Mouse (Mus musculus) hindbrain, embryonic 11.5 days (tissue): ENCODE data around the gene Olfr1263. TPM values are rescaled to one million over a fixed set of nuclear protein-coding genes. Genes with fewer than 3 reads are reported as not detected.

Source experiments
- ATAC-seq: fragments of 200-750 bp; cut with Nextera tagmentation; 2 replicates; pipeline ENCODE4 v1.8.0; 2017; ENCODE audit warnings: mild to moderate bottlenecking, moderate TSS enrichment, moderate library complexity; ENCODE audit not compliant: low FRiP score
- DNase-seq: peaks from one replicate; pipeline ENCODE4 v3.0.0-alpha.2; 2015; ENCODE audit warnings: low spot score
- H3K27ac ChIP-seq: fragments of 300-500 bp; sonication (generic); 2 replicates; pipeline ENCODE4 v1.5.1; 2014; ENCODE audit warnings: mild to moderate bottlenecking, low read depth, low read length
- H3K27me3 ChIP-seq: fragments of 300-500 bp; sonication (generic); 2 replicates; pipeline ENCODE4 v1.6.1; 2014; ENCODE audit warnings: mild to moderate bottlenecking, low read length, moderate library complexity, mixed read lengths; ENCODE audit not compliant: control insufficient read depth, insufficient read depth
- H3K36me3 ChIP-seq: fragments of 300-500 bp; sonication (generic); 2 replicates; pipeline ENCODE4 v1.6.1; 2014; ENCODE audit warnings: mild to moderate bottlenecking, low read length, moderate library complexity, mixed read lengths; ENCODE audit not compliant: control insufficient read depth, insufficient read depth
- H3K4me1 ChIP-seq: fragments of 300-500 bp; sonication (generic); replicated peaks from 2 replicates; pipeline ENCODE4 v1.6.1; 2014; ENCODE audit warnings: low read length, mixed read lengths; ENCODE audit not compliant: control insufficient read depth, insufficient read depth
- H3K4me2 ChIP-seq: fragments of 300-500 bp; sonication (generic); replicated peaks from 2 replicates; pipeline ENCODE4 v1.6.1; 2014; ENCODE audit warnings: mild to moderate bottlenecking, low read depth, low read length
- H3K4me3 ChIP-seq: fragments of 300-500 bp; sonication (generic); 2 replicates; pipeline ENCODE4 v1.5.1; 2014; ENCODE audit warnings: low read depth, low read length
- H3K9ac ChIP-seq: fragments of 300-500 bp; sonication (generic); 2 replicates; pipeline ENCODE4 v1.6.1; 2014; ENCODE audit warnings: low read depth, low read length
- H3K9me3 ChIP-seq: fragments of 300-500 bp; sonication (generic); 2 replicates; pipeline ENCODE4 v1.6.1; 2016; ENCODE audit warnings: low read length; ENCODE audit not compliant: control insufficient read depth
- WGBS: fragments of 180-500 bp; shearing (Covaris S2); extraction: QIAGEN DNeasy Blood & Tissue Kit; methylation state at CpG from one replicate; pipeline ENCODE4 v1.1.7; 2014; 5-methylcytosine and 5-hydroxymethylcytosine counted together
- polyA plus RNA-seq: library from polyadenylated mRNA; unstranded; fragments of >200 nt; fragmentation: Nextera tagmentation; extraction: Ambion mirVana; gene quantifications from 2 replicates; pipeline ENCODE4 v1.2.1, GENCODE M21; 2014

The Olfr1263 gene
- not detected in 2 replicates for polyA plus RNA-seq

GRCm38 (mm10) chr2:90011831-90012230, at the start of gene Olfr1263:
Gene Olfr1263 (plus strand): TSS chr2:90012131.
- no peak within 1 kb of the TSS for H3K4me2 ChIP-seq
- no peaks in the 10 kb centered on the region for H3K4me1 ChIP-seq
- H3K36me3 ChIP-seq, result no peaks in the 10 kb centered on the region
- 83% methylated on average over 2 of the region's 2 CpGs for WGBS
- DNase-seq, result no peak
- H3K27ac ChIP-seq, result no peak within 1 kb of the TSS
- ATAC-seq, result no peak
- no peaks in the 10 kb centered on the region for H3K9me3 ChIP-seq
- no peaks in the 10 kb centered on the region for H3K27me3 ChIP-seq
- no peak within 1 kb of the TSS for H3K9ac ChIP-seq
- no peak within 1 kb of the TSS for H3K4me3 ChIP-seq

GRCm38 (mm10) chr2:89974184-89974583, 37.7 kb upstream of the Olfr1263 start, which contains the start of gene Olfr1260:
Gene Olfr1260 (plus strand): TSS chr2:89974340.
- ATAC-seq, result no peak
- H3K9me3 ChIP-seq, result no peaks in the 10 kb centered on the region
- H3K4me2 ChIP-seq, result no peak within 1 kb of the TSS
- no peaks in the 10 kb centered on the region for H3K36me3 ChIP-seq
- no peak within 1 kb of the TSS for H3K4me3 ChIP-seq
- no peaks in the 10 kb centered on the region for H3K4me1 ChIP-seq
- no peaks in the 10 kb centered on the region for H3K27me3 ChIP-seq
- no peak for DNase-seq
- no peak within 1 kb of the TSS for H3K27ac ChIP-seq
- no peak within 1 kb of the TSS for H3K9ac ChIP-seq
- 83% methylated on average over 2 of the region's 2 CpGs for WGBS

GRCm38 (mm10) chr2:89977709-89978108, 34.2 kb upstream of the Olfr1263 start:
- 88% methylated on average over 2 of the region's 2 CpGs for WGBS
- H3K4me1 ChIP-seq, result no peaks in the 10 kb centered on the region
- H3K4me3 ChIP-seq, result no peak overlapping the region
- no peaks in the 10 kb centered on the region for H3K36me3 ChIP-seq
- no peak overlapping the region for H3K27ac ChIP-seq
- H3K4me2 ChIP-seq, result no peak overlapping the region
- DNase-seq (no peak), ATAC-seq (no peak)
- no peak overlapping the region for H3K9ac ChIP-seq
- H3K9me3 ChIP-seq, result no peaks in the 10 kb centered on the region
- H3K27me3 ChIP-seq, result no peaks in the 10 kb centered on the region

- H3K9me3 ChIP-seq, result no peaks in the 10 kb centered on the region
- DNase-seq (no peak), ATAC-seq (no peak)
- H3K4me3 ChIP-seq, result no peak within 1 kb of the TSS
- no peak within 1 kb of the TSS for H3K9ac ChIP-seq
- no peaks in the 10 kb centered on the region for H3K36me3 ChIP-seq
- H3K4me1 ChIP-seq, result no peaks in the 10 kb centered on the region
- H3K27ac ChIP-seq, result no peak within 1 kb of the TSS
- H3K4me2 ChIP-seq, result no peak within 1 kb of the TSS
- no peaks in the 10 kb centered on the region for H3K27me3 ChIP-seq
Observed at GRCm38 (mm10) chr2:89990921-89991320, 21.0 kb upstream of the Olfr1263 start, which contains the start of gene Olfr1261. Gene Olfr1261 (plus strand): TSS chr2:89991221.

GRCm38 (mm10) chr2:89999845-90000244, 12.1 kb upstream of the Olfr1263 start, which contains the start of gene Olfr1262:
Gene Olfr1262 (plus strand): TSS chr2:90000145.
- Histone ChIP-seq H3K9ac (no peak within 1 kb of the TSS), H3K4me2 (no peak within 1 kb of the TSS), H3K27me3 (no peaks in the 10 kb centered on the region), H3K4me3 (no peak within 1 kb of the TSS), H3K36me3 (no peaks in the 10 kb centered on the region), H3K4me1 (no peaks in the 10 kb centered on the region), H3K27ac (no peak within 1 kb of the TSS), H3K9me3 (no peaks in the 10 kb centered on the region)
- ATAC-seq (no peak), DNase-seq (no peak)

GRCm38 (mm10) chr2:90025477-90025876, 13.5 kb downstream of the Olfr1263 start, which contains the start of gene Olfr1264:
Gene Olfr1264 (minus strand): TSS chr2:90025577.
- Histone ChIP-seq H3K9me3 (no peaks in the 10 kb centered on the region), H3K4me2 (no peak within 1 kb of the TSS), H3K27me3 (no peaks in the 10 kb centered on the region), H3K27ac (no peak within 1 kb of the TSS), H3K9ac (no peak within 1 kb of the TSS), H3K36me3 (no peaks in the 10 kb centered on the region), H3K4me1 (no peaks in the 10 kb centered on the region), H3K4me3 (no peak within 1 kb of the TSS)
- no peak for DNase-seq
- no peak for ATAC-seq
- 80% methylated on average over 2 of the region's 2 CpGs for WGBS

- no peak within 1 kb of the TSS for H3K4me3 ChIP-seq
- DNase-seq (no peak), ATAC-seq (no peak)
- no peak within 1 kb of the TSS for H3K9ac ChIP-seq
- H3K9me3 ChIP-seq, result no peaks in the 10 kb centered on the region
- no peak within 1 kb of the TSS for H3K4me2 ChIP-seq
- H3K4me1 ChIP-seq, result no peaks in the 10 kb centered on the region
- no peak within 1 kb of the TSS for H3K27ac ChIP-seq
- no peaks in the 10 kb centered on the region for H3K27me3 ChIP-seq
- H3K36me3 ChIP-seq, result no peaks in the 10 kb centered on the region
Observed at GRCm38 (mm10) chr2:90035037-90035436, 23.1 kb downstream of the Olfr1263 start, which contains the start of gene Olfr1265. Gene Olfr1265 (plus strand): TSS chr2:90035337.

- Histone ChIP-seq H3K27me3 (no peaks in the 10 kb centered on the region), H3K9ac (no peak within 1 kb of the TSS), H3K4me1 (no peaks in the 10 kb centered on the region), H3K4me3 (no peak within 1 kb of the TSS), H3K27ac (no peak within 1 kb of the TSS), H3K36me3 (no peaks in the 10 kb centered on the region), H3K4me2 (no peak within 1 kb of the TSS), H3K9me3 (no peaks in the 10 kb centered on the region)
- ATAC-seq (no peak), DNase-seq (no peak)
Observed at GRCm38 (mm10) chr2:90063494-90063893, 51.6 kb downstream of the Olfr1263 start, which contains the start of gene Olfr140. Gene Olfr140 (minus strand): TSS chr2:90063594.
